Mouse (Mus musculus) liver (tissue): ENCODE measurements around the gene Gipc3.
A peak's percentile ranks its signal among the peaks of the same experiment; 100 is the strongest.

Experiments used
- DNase-seq: peaks from one replicate; pipeline ENCODE4 v3.0.0-alpha.2; 2020; ENCODE audit warnings: mixed read lengths

The Gipc3 gene

DNA sequence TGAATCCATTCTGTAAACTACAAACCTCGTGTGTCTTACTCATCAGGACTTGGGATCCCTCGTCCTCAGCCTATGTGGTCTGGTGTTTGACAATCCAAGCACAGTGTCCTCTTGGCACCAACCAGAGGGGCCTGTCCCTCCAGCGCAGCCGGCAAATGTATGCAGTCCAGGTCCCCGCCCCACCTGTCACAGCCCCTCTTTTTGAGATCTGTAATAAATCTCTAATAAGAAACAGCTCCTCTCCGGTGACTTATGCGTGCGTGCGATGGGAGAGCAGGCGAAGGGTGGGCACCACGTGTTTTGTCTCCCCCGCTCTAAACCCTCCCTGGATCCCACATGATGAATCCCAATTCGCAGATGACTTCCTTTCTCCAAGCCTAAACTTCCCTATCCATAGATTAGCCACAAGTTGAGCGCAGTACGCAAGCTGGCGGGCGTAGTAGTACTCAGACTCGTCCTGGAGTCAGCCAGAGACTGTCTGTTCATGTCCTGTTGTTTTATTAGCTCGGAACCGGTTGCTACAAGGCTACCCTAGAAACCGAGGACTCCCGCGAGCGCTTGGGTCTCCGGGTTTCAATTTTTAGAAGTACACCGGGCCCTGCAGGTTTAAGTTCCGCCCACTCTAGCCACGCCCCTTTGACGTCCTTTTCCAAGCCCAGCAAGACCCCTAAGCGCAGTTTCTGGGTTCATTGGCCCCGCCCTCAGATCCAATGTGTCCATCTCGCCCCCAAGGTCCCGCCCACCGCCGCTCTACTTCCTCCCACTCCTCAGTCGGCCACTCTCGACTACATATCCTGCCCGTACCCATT lies 23.1 kb downstream of the Gipc3 start:
- DNase-seq: peak; percentile 99

DNA sequence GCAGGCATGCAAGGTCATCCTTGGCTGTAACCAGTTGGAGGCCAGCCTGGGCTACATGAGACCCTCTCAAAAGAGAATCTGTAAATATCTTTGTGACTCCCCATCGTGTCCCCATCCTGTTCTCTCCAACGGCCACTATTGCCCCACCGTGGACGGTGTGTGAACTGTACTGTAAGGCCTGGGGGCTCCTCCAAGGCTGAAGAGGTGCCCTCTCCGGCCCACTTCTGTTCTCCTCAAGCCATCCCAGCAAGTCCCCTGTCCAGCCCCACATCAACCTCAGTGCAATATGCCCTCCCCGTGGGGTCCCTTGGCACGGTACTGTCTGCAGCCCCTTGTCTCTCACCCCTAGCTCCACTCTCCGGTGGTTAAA lies 23.8 kb downstream of the Gipc3 start:
- DNase-seq: no peak

DNA sequence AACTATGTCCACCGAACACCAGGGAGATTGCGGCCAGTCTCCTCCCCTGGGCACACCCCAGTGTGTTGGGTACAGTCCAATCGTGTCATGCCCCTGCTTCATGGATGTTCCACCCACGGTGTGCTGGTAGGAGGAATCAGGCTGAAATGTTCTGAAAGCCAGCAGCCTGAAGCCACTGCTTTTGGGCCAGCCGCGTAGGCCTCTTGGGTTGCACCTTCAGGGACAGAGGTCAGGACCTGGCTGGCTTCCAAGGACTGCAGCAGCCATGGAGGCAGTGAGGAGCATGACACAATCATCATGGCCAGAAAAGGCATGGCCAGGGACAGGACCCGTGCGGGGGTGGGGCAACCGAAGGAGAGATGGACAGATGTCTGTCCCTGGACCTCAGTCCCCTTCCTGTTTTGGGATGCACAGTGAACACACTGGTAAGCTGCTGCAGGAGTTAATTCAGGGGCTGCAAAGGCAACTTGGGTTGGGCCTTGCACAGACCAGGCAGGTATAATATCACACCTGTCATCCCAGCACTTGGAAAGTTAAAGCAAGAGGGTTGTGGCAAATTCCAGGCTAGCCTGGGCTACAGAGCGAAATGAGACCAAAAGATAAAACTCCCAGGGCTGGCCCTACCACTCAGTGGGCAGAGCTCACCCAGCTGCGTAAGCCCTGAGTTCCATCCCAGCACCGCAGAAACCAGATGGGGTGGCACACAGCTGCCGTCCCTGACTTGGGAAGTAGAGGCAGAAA lies 24.3 kb downstream of the Gipc3 start:
- DNase-seq: no peak

DNA sequence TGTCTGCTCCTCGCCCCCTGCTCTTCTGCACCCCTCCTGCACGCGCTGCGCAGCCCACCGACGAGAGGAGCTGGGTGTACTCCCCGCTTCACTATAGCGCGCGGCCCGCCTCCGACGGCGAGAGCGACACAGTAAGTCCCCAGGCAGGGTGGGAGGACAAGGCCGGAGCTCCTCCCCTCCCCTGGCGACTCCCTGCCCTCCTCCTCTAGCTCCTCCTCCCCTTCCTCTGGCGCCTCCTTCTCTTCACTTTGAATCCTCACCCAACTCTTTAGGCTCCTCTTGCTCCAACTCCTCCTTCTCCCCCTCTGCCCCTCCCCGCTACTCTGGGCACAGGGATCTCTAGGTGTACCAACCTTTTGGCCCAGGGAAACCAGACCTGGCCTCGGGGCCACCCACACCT lies 25.8 kb downstream of the Gipc3 start:
- peak; percentile 79 for DNase-seq

DNA sequence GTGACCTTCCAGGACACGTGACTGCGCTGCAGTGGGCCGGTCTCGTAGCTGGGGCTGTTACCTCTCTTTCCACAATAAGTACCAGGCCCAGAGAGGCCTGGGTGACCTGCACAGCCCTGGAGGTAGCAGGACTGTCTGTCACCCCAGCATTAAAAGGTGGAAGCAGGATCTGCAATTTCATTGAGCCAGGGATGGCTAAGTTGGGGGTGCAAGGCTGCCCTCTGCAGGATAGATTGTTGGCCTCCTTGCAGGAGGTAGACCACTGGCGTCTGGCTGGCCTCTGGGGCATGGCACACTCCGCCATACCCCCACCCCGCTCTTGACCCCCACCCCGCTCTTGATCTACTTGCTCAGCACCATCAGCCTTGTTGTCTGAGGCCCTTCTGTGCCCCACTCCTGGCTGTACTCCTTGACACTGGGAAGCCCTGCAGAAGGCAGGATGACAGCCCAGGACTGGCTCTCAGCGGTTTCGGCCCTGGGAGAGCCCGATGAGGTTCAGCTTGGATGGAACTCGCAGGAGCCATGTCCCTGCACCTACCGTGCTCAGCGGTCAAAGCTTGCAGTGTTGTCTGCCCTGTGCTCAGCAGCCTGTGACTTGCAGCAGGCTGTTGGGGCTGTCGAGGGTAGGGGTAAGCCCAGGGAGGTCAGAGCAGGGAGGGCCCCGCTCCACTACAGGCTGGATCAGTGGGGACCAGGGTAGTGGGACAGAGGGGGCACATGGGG lies 26.6 kb downstream of the Gipc3 start:
- no peak for DNase-seq

DNA sequence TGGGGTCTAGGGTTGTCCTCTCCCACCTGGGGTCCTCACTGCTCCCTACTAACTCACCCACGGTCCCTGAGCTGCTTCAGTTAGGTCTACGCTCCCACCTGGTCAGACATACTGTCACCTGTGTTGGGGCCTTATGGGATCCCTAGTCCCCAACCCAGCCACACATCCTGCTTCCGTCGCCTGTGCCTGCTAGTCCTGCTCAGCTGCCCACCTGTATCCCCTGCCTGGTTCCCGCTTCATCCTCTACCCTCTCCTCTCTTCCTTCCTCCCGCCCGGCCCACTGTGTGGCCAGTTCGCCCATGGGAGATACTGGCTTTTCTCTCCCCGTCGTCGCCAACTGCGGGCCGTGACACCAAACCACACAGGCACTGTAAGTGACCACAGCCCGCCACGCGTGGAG lies 27.5 kb downstream of the Gipc3 start:
- DNase-seq: no peak

DNA sequence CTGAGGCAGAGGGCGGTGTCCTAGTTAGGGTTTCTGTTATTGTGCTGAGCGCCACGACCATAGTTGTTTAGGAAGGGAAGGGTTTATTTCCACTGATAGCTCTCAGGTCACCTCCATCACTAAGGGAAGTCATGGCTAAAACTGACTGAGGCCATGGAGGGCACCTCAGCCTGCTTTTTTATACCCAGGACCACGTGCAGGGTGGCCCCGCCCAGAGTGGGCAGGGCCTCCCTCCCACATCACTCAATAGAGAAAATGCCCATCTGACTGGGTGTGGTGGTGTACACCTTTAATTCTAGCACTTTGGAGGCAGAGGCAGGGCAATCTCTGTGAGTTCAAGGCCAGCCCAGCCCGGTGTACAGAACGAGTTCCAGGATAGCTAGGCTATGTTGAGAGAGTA lies 28.9 kb downstream of the Gipc3 start:
- DNase-seq: no peak

DNA sequence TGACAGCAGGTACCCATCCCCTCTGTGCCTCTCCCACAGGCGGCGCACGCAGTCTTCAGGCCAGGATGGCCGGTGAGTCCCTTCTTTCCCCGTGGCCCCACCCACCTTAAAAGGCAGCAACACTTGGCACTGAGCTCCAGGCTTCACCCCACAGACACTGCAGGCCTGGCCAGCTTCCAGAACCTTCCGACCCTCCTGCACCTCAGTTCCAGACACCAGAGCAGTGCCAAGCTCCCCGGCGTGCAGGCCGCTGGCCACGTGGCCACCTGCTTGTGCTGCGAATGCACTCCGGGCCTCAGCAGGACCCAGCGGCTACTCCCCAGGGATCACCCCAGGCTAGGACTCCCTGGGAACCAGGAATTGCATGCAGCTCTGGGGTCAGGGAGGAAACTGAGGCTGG lies 29.5 kb downstream of the Gipc3 start:
- no peak for DNase-seq

DNA sequence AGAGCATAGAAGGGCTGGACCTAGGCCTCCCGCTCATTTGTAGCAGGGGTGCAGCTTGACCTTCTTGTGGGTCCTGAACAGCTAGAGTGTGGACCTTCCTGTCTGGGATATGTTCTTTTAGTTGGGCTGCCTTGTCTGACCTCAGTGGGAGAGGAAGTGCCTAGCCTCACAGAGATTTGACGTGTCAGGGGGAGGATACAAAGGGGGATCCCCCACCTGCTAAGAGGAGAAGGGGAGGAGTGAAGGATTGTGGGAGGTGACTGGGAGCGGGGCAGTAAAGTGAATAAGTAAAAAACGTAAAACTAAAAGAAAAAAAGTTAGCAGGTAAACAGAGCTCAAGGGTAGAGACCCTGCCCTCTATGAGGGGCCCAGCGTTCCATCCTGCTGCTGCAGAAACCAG lies 33.5 kb downstream of the Gipc3 start:
- no peak for DNase-seq

DNA sequence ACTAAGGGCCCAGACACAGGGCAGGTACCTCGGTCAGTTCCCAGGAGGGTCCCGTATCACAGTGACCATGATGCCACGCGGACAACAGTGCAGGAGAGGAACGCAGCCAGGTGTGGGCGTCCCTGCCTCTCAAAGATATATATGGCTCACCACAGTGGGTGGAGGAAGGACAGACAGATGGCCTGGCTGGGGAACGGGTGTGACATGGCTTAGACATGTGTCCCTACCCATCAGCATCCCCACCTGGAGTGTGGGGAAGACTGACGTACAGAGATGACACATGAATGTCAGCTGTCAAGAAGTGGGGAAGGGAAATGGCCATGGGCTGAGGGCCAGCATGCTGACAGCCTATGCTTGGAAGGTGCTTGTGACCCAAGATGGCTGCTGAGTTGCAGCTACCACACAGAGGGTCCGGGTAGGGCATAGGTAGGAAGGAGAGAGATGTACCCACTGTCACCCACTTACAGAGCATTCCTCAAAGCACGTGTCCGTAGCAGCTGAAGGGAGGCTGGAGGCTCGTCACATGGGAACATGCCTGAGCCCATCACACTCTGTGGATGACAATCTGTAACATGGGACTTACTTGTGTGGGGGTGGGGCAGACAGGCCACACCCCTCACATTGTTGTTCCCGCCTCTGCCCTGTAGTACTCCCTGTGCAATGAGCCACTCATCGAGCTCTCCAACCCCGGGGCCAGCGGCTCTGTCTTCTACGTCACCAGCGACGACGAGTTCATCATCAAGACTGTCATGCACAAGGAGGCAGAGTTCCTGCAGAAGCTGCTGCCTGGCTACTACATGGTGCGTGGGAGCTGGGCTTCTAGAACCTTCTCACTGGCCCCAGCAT lies 36.0 kb downstream of the Gipc3 start:
- no peak for DNase-seq

DNA sequence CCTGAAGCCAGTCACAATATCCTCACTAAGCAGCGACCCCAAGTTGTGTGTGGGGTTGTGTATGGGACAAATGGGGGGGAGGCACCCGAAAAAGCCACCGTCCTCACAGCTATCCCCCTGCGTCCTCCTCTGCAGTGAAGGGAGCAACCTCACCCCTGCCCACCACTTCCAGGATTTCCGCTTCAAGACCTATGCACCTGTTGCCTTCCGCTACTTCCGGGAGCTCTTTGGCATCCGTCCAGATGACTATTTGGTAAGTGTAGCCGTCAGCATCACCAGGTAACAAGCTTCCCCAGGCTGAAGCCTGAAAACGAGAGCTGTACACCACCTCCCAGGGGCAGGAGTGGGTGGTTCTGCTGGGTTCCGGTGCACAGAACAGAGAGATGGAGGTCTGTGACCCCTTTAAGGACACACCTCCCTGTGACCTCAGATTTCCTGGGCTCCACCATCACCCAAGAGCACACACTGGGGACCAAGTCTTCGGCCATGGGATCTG lies 36.8 kb downstream of the Gipc3 start:
- DNase-seq: no peak

DNA sequence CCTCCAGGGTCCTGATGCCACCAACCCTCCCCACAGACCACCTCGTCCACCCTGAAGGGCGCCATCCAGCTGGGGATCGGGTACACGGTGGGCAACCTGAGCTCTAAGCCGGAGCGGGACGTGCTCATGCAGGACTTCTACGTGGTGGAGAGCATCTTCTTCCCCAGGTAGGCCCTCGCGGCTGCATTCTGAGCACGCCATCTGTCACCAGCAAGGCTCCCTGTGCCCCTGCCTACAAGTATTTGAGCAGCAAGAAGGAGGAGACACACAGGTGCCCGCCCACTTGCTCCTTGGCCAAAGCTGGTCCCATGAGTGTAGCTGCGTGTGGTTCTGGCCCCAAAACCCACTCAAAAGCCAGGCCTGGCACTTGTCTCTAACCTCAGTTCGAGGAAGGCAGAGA lies 37.4 kb downstream of the Gipc3 start:
- no peak for DNase-seq

DNA sequence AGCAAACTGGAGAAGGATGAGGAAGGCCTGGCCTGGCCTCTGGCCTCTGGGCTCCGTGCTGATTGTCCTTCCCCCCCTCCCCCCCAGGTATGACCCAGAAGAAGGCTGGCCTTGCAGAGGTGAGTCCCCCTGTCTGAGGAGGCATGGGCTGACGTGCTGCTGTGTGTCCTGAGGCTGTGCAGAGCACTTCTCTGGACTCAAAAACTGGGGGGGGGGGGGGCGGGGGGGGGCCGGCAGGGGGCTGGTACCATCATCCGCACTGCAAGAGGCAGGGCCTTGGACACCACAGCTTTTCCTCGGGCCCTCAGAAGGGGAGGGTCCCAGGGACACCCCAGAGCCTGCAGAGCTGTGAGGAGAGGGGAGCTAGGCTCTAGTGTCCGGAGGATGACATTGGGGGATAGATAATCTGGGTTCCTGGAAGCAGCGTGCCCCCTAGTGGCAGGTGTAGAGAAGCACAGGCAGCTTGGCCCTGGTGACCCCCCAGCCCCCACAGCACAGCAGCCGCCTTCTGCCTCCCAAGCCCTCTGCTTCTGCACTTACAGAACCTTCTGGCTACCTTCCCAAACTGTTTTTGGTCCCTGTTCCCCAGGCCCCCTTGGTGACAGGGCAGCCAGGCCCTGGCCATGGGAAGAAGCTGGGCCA lies 38.3 kb downstream of the Gipc3 start:
- DNase-seq: peak; percentile 68

DNA sequence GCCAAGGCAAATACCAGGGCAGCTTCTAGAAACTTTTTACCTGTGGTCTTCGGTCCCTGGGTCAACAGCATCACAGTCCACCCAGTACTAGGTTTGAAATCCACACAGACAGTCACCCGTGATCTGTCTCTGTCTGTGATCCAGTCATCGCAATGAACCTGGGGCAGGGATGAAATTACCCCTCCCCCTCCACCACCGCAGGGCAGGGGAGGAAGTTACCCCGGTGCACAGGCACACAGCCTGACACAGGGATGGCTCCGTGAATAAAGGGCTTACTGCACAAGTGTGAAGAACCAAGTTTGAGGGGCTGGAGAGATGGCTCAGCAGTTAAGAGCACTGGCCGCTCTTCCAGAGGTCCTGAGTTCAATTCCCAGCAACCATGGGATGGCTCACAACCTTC lies 39.3 kb downstream of the Gipc3 start:
- DNase-seq: no peak

DNA sequence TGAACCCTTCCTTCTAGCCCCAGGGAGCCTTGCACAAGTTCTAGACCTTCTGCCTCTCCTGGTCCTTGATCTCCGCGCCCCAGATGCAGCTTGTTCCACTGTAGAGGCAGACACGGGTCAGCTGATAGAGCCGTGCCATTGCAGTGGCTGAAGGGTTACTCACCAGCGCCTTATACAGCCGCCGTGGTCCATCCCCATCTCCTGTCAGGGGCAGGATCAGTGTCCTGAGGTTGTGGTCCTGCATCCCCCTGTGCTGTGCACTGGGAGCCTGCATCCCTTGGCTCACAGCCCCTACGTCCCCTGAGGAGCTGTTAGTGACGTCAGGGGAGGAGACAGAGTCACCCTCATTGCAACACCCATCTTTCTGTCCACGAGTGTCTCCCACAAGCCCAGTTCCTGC lies 39.8 kb downstream of the Gipc3 start:
- DNase-seq: no peak

DNA sequence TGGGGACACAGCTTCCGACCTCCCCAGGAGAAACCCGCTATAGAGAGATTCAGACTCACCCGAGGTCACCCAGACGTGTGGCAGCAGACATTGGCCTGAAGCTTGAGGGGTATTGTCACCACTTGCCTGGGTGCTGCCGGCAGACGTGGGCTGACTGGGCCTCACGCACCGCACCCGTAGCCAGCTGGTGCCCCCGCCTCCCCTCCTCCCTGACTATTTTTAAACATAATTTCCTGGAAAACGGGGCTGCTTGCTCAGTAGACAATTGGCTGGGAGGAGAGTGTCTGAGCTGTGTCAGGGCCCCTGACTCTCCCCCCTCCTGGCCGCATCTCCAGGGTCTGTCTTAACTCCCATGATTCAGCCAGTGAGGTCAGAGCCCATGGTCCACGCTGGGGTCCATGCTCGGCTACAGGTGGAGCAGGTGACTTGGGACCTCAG lies 40.3 kb downstream of the Gipc3 start:
- DNase-seq: peak; percentile 52

DNA sequence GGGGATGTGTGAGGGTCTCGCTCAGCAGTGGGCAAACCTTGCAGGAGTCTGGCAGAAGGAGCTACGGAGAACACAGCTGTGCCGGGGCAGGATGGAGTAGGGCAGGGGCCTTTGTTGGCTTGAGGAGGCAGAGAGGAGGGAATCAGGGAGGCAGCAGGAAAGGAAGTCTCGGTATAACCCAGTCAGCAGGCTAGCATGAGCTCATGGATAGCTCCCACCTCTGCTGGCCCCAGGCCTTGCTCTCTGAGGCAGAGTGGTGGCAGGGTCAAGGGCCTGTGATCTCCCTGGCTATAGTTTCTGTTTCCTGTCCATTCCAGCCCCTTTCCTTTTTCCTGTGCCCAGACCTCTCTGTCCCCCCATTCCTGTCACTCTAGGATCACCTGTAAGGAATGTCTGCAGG lies 40.8 kb downstream of the Gipc3 start:
- DNase-seq: no peak

DNA sequence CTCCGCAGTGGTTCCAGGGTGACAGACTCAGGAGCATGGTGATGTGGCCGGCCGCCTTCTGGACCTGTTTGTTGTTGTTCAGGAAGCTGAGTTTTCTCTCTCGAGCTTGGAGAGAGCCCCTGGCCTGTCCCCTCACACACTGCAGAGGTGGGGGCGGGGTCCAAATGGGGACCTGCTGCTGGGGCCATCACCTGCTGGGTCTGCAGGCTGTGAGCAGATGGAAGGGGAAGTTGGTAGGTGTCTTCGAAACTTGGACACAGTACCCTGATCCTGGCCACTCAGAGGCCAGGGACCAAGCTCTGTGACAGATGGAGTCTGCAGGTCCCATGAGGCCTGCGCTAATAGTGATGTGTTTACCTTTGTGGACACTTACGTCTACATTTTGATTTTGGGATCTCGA lies 41.7 kb downstream of the Gipc3 start:
- DNase-seq: no peak

DNA sequence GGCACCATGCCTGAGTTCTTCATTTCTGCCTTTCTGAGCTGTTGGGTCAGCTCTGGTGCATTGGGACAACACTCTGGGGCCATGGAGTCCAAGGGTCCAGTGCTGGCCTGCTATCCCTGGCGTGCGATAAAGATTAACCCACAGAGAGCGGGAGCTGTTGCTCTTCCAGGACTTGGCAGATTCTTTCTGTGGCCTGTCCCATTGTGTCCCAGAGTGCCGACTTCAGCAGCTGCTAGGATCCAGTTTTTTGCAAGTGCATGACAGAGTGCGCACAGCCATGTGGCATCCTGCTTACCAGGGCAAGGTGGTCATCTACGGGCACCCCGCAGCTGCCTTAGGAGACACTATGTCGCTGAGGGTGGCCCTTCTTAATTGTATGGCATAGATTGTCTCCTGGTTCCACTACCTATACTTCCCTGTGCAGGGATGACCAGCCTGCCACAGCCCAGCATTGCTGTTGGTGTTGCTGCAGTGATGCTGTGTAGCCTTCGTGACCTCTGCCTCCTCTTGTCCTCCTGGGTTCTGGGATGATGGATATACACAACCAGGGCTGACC lies 42.6 kb downstream of the Gipc3 start:
- no peak for DNase-seq

DNA sequence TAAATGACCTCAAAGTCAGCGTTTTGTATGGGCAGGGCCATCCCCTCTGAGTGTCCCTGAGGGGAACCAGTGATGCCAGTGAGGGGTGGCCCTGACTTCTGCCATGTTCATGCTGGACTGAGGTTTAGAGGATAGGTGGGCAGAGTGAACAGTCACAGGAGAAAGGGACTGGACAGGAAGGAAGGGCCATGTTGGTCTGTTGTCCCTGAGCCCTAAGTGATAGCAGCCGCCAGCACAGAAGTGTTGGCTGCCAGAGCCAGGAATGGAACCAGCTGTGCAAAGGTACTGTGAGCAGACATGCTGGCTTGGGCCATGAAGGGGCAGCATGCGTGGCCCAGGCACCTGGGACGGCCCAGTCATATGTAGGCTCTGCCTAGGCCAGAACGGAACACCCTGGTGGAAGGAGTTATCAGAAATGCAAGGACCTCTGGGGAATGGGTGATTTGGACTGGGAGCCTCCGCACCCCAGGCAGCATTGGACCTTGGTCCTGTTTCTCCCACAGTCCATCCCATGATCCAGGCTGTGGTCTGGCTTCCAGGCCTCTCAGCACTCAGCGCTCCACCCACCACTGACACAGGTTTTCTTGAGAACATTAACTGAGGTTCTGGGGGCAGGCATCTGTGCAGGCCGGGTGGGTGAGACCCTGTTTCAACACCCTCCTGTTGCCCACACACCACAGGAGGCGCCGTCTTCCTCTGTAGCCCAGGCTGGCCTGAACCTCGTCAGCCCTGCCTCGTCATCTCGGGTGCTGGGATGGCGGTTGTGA lies 43.3 kb downstream of the Gipc3 start:
- DNase-seq: no peak
